In the genomic region with DNA sequence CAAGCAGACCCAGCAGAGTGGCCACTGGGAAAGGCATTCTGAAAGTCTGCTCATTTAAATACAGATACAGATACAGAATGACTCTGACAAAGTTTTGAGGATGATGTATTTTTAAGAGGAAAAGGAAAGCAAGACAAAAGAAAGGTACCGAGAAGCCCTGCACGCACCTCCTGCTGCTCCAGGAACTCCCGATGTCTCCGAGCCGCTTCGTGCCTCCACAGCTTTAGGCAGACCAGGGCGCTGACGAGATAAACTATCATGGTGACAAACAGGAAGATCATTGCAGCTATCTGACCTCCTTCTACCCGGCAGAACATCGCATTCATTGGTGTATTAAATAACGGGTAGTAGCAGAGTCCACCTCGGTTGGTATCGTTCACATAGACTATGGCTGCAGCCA, we compare ENCODE assay signal across 17 mouse cellular contexts.
"Had no signal": no experiment of that assay in that cellular context is flagged by ENCODE, and none has a peak within 500 bp of the region (broad histone marks: within the 10 kb centered on the region; RNA-seq: fewer than 3 reads in every experiment).

No protein-coding gene starts in this region.

- H3K36me3 ChIP-seq: neural tube, embryonic 12.5 days had no signal

- DNase-seq: retina, postnatal 1 day; right cerebral cortex, adult 18-20 months; right cerebral cortex, postnatal 14 days; right cerebral cortex, postnatal 25 days; right cerebral cortex, postnatal 4 days; spleen, adult 18-20 months; thymus, adult 18-20 months; thymus, adult 2 months; thymus, postnatal 14 days; thymus, postnatal 25 days; thymus, postnatal 36 days; thymus, postnatal 4 days had no signal

- H3K27ac ChIP-seq: neural tube, embryonic 12.5 days; neural tube, embryonic 13.5 days; neural tube, embryonic 15.5 days; stomach, embryonic 15.5 days; stomach, postnatal 0 days had no signal

- H3K27me3 ChIP-seq: neural tube, embryonic 15.5 days; stomach, embryonic 15.5 days had no signal

- H3K4me1 ChIP-seq: neural tube, embryonic 15.5 days; stomach, embryonic 15.5 days had no signal

- H3K9me3 ChIP-seq: neural tube, embryonic 13.5 days; stomach, embryonic 15.5 days had no signal

- H3K4me3 ChIP-seq: neural tube, embryonic 12.5 days; neural tube, embryonic 13.5 days; neural tube, embryonic 15.5 days; stomach, embryonic 15.5 days had no signal
